Mouse (Mus musculus) activated CD4-positive, CD25-positive, alpha-beta regulatory T cell, adult 9 weeks (primary cell): ENCODE results near the gene Cyp19a1. TPM values are rescaled to one million over a fixed set of nuclear protein-coding genes. Genes with fewer than 3 reads are reported as not detected.

Source experiments
- polyA plus RNA-seq: library from polyadenylated mRNA; unstranded; fragments of 100-300 nt; shearing (Covaris generic); gene quantifications from one replicate; pipeline ENCODE4 v1.2.1, GENCODE M21; 2017

Cyp19a1 gene
- polyA plus RNA-seq, result not detected

DNA sequence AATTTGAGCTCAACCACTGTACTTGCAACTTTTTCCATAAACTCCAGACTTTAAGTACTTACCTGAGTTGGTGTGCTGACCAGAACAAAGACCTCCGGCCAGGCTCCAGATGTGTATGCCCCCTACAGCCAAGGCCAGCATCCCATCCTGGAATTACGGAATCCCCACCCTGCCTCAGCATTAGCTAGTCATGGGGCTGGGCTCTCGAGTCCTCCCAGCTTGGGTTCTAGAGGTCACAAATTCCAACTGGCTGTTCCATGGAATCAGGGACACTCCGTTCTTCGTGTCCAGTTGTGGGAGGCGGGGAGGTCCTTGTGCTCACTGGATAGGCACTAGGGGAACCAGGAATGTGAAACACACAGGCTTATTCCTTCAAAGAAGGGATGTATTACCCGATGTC lies at the start of gene Cyp19a1:
TSS of gene Cyp19a1 (minus strand) at position 101 of the 400 bp plus-strand sequence.

GRCm38 (mm10) chr9:54286331-54286987 lies 18.5 kb upstream of the Cyp19a1 start, which contains the start of gene Gldn:
Gldn (plus strand) TSS chr9:54286486.

Other genes with a start within 250 kb of the Cyp19a1 start
- not detected for gene Tnfaip8l3, start 199.7 kb downstream of the Cyp19a1 start, polyA plus RNA-seq
- gene Gldn, start 18.4 kb upstream of the Cyp19a1 start, polyA plus RNA-seq, result not detected
- not detected for gene Dmxl2, start 233.5 kb upstream of the Cyp19a1 start, polyA plus RNA-seq